Mouse (Mus musculus) stomach, postnatal 0 days (tissue): ENCODE results near the gene Kctd3. TPM values are rescaled to one million over a fixed set of nuclear protein-coding genes. Genes with fewer than 3 reads are reported as not detected.

Source experiments
- ATAC-seq: fragments of 200-750 bp; cut with Nextera tagmentation; 2 replicates; pipeline ENCODE4 v1.8.0; 2017; ENCODE audit not compliant: low FRiP score, low TSS enrichment
- DNase-seq: peaks from one replicate; pipeline ENCODE4 v3.0.0-alpha.2; 2016; ENCODE audit warnings: low spot score
- H3K27ac ChIP-seq: fragments of 300-500 bp; sonication (generic); replicated peaks from 2 replicates; pipeline ENCODE4 v1.5.1; 2014; ENCODE audit warnings: mild to moderate bottlenecking, control low read depth
- H3K27me3 ChIP-seq: fragments of 300-500 bp; sonication (generic); 2 replicates; pipeline ENCODE4 v1.6.1; 2014; ENCODE audit warnings: low read length; ENCODE audit not compliant: control insufficient read depth, insufficient read depth
- H3K36me3 ChIP-seq: fragments of 300-500 bp; sonication (generic); 2 replicates; pipeline ENCODE4 v1.6.1; 2014; ENCODE audit warnings: low read length, mixed read lengths; ENCODE audit not compliant: control insufficient read depth, insufficient read depth
- H3K4me1 ChIP-seq: fragments of 300-500 bp; sonication (generic); replicated peaks from 2 replicates; pipeline ENCODE4 v1.6.1; 2014; ENCODE audit warnings: antibody characterized with exemption; ENCODE audit not compliant: control insufficient read depth, insufficient read depth
- H3K4me2 ChIP-seq: fragments of 300-500 bp; sonication (generic); replicated peaks from 2 replicates; pipeline ENCODE4 v1.6.1; 2014; ENCODE audit warnings: low read depth, mild to moderate bottlenecking, control low read depth, moderate library complexity
- H3K4me3 ChIP-seq: fragments of 300-500 bp; sonication (generic); 2 replicates; pipeline ENCODE4 v1.5.1; 2014; ENCODE audit warnings: low read depth, low read length, control low read depth
- H3K9ac ChIP-seq: fragments of 300-500 bp; sonication (generic); 2 replicates; pipeline ENCODE4 v1.6.1; 2014; ENCODE audit warnings: mild to moderate bottlenecking, low read length, control low read depth, mixed read lengths
- H3K9me3 ChIP-seq: fragments of 300-500 bp; sonication (generic); 2 replicates; pipeline ENCODE4 v1.6.1; 2016; ENCODE audit warnings: low read length; ENCODE audit not compliant: control insufficient read depth
- CTCF ChIP-seq: IDR thresholded peaks from 2 replicates; pipeline ENCODE4 v1.5.1; 2016; ENCODE audit warnings: antibody characterized with exemption, low read depth, mild to moderate bottlenecking, moderate library complexity
- EP300 ChIP-seq: optimal IDR thresholded peaks from 2 replicates; pipeline ENCODE3; 2016; ENCODE audit warnings: antibody characterized with exemption
- WGBS: fragments of 180-500 bp; shearing (Covaris S2); extraction: QIAGEN DNeasy Blood & Tissue Kit; methylation state at CpG from one replicate; pipeline ENCODE4 v1.1.7; 2014; 5-methylcytosine and 5-hydroxymethylcytosine counted together
- polyA plus RNA-seq: library from polyadenylated mRNA; unstranded; fragments of >200 nt; fragmentation: Nextera tagmentation; extraction: Ambion mirVana; gene quantifications from 2 replicates; pipeline ENCODE4 v1.2.1, GENCODE M21; 2015

Kctd3 gene
- polyA plus RNA-seq, 1 experiment from 2014 or later, result 13.6 TPM

DNA sequence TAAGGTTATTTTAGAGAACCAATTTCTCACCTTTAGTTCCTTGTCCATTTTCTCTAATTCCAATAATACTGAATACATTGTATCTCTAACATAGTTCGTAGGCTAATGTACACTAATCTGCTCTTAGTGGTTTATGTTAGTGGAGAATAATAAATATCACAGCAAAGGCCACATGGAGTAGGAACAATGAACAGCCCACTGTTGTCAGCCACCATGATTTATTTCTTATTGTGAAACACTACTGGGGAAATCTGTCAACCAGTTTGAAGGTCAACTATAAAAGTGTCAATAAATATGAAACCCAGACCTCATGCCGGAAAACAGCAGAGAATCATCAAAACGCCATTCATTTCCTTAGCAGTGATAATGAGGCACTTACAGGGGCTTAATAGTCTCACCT, 42.5 kb upstream of the Kctd3 start:
- WGBS, result 66% methylated on average over 3 of the region's 3 CpGs
- H3K9ac ChIP-seq, result no peak overlapping the region
- H3K27me3 ChIP-seq, result no peaks in the 10 kb centered on the region
- no peaks in the 10 kb centered on the region for H3K36me3 ChIP-seq
- no peak overlapping the region for H3K4me3 ChIP-seq
- no peak for TF ChIP-seq CTCF
- TF ChIP-seq EP300, result no peak
- no peaks in the 10 kb centered on the region for H3K9me3 ChIP-seq
- no peak overlapping the region for H3K4me2 ChIP-seq
- no peak for ATAC-seq
- no peaks in the 10 kb centered on the region for H3K4me1 ChIP-seq
- DNase-seq, result no peak
- H3K27ac ChIP-seq, result no peak overlapping the region

DNA sequence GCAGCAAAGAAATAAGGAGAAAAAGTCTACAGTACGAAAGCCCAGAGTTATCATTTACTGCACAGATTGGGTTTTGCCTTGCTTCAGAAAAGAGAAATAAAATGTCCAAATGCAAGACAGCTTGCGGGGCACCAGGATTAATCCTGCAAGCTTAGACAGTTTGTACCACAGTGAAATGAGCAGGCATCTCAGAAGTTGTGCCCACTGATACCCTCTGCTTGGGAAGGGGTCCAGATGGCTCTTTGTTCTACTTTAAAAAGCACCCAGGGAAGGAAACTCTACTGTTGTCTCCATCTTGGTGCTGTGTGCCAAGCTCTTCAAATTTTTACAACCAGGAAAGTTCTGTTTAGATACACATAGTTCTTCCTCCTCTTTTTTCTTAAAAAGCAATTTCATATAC, 40.7 kb upstream of the Kctd3 start:
- WGBS, result 75% methylated on average over 2 of the region's 2 CpGs
- Histone ChIP-seq H3K27me3 (no peaks in the 10 kb centered on the region), H3K9ac (no peak overlapping the region), H3K4me1 (no peaks in the 10 kb centered on the region), H3K4me2 (no peak overlapping the region), H3K4me3 (no peak overlapping the region), H3K36me3 (no peaks in the 10 kb centered on the region), H3K9me3 (no peaks in the 10 kb centered on the region), H3K27ac (no peak overlapping the region)
- ATAC-seq, result no peak
- DNase-seq, result no peak
- TF ChIP-seq CTCF (no peak), EP300 (no peak)

DNA sequence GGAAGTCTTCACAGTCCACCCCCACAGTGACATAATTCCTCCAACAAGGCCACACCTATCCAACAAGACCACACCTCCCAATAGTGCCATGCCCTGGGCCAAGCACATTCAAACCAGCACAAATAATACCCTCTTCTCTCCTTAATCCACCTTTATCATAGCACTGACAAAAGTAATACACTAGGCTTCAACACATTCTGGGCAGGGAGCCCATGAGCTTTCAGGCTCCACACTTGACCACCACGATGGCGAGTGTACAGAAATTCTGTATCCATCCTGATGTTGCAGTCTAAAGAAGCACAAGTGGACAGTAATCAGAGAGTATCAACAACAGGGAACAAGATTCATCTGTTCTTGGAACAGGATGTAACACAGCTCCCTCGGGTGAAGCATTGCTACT, 40.3 kb upstream of the Kctd3 start:
- H3K9me3 ChIP-seq, result no peaks in the 10 kb centered on the region
- no peak overlapping the region for H3K27ac ChIP-seq
- no peaks in the 10 kb centered on the region for H3K36me3 ChIP-seq
- no peak for DNase-seq
- H3K4me3 ChIP-seq, result no peak overlapping the region
- no peaks in the 10 kb centered on the region for H3K4me1 ChIP-seq
- no peak overlapping the region for H3K4me2 ChIP-seq
- ATAC-seq, result no peak
- WGBS, result 35% methylated on average over 3 of the region's 3 CpGs
- H3K9ac ChIP-seq, result no peak overlapping the region
- H3K27me3 ChIP-seq, result no peaks in the 10 kb centered on the region
- no peak for TF ChIP-seq EP300
- TF ChIP-seq CTCF, result no peak

DNA sequence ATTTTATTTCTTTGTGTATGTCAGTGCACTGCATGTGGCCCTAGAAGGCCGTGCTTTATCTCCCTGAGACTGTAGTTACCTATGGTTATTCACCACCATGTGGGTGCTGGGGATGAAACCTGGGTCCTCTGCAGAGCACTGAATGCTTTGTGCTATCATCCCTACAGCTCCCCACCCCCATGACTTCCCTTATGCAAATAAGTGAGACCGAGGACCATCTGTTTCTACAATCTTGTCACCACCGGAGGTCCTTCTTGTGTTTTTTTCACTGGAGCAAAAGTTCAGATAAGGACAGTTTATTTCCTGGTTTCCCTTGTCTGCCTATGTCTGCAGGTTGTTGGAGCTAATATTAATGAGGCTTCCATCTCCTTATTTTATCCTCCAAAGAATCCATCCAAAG, 39.2 kb upstream of the Kctd3 start:
- Histone ChIP-seq H3K9me3 (no peaks in the 10 kb centered on the region), H3K4me2 (no peak overlapping the region), H3K4me3 (no peak overlapping the region), H3K27me3 (no peaks in the 10 kb centered on the region), H3K9ac (no peak overlapping the region), H3K4me1 (no peaks in the 10 kb centered on the region), H3K27ac (no peak overlapping the region), H3K36me3 (no peaks in the 10 kb centered on the region)
- 68% methylated on average over 3 of the region's 3 CpGs for WGBS
- ATAC-seq, result no peak
- DNase-seq, result no peak
- TF ChIP-seq EP300, result no peak
- TF ChIP-seq CTCF, result no peak

DNA sequence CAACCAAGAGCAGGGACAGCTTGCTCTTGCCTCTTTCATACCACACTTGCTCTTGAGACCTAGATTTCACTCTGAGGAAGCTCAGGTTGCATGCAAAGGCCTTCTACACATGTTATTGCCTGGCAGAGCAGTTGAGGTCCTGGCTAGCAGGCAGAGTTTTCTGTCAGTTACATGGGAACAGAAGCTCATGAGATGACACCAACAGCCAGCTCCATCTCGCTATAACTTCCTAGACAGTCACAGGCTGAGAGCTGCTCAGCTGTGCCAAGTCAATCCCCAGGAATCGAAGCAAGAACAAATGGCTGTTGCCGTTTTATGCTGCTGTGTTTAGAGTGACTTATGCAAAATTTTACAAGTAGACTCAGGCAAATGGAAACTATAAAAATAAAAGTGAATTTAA, 38.7 kb upstream of the Kctd3 start:
- Histone ChIP-seq H3K9me3 (no peaks in the 10 kb centered on the region), H3K36me3 (no peaks in the 10 kb centered on the region), H3K4me3 (no peak overlapping the region), H3K4me2 (no peak overlapping the region), H3K27me3 (no peaks in the 10 kb centered on the region), H3K27ac (no peak overlapping the region), H3K9ac (no peak overlapping the region), H3K4me1 (no peaks in the 10 kb centered on the region)
- DNase-seq (no peak), ATAC-seq (no peak)
- 79% methylated on average over 3 of the region's 3 CpGs for WGBS
- TF ChIP-seq EP300 (no peak), CTCF (no peak)

DNA sequence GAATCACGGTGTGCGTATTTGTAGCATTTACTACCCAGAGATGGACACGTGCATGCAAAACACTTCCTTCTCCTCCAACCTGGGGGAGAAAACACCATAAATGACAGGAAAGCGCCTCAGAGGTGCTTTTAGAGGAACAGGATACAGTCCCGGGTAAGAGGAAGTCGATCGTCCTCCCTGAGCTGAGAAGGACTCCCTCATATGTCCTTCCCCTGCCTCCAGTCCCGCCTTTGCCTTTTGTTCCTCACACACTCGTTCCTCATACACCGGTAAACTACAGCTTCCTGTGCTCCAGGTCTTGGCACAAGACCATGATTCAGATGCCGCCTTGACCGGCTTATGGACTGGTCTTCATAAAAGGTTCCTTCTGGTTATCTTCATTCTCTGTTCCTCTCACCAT, 33.6 kb upstream of the Kctd3 start:
- DNase-seq (no peak), ATAC-seq (no peak)
- TF ChIP-seq CTCF, result no peak
- no peak for TF ChIP-seq EP300
- Histone ChIP-seq H3K4me2 (no peak overlapping the region), H3K27me3 (no peaks in the 10 kb centered on the region), H3K9ac (no peak overlapping the region), H3K4me1 (no peaks in the 10 kb centered on the region), H3K9me3 (no peaks in the 10 kb centered on the region), H3K4me3 (no peak overlapping the region), H3K27ac (no peak overlapping the region), H3K36me3 (no peaks in the 10 kb centered on the region)
- WGBS, result 69% methylated on average over 12 of the region's 12 CpGs
